Mouse (Mus musculus): ENCODE data around the gene Ugt1a8.

DNA sequence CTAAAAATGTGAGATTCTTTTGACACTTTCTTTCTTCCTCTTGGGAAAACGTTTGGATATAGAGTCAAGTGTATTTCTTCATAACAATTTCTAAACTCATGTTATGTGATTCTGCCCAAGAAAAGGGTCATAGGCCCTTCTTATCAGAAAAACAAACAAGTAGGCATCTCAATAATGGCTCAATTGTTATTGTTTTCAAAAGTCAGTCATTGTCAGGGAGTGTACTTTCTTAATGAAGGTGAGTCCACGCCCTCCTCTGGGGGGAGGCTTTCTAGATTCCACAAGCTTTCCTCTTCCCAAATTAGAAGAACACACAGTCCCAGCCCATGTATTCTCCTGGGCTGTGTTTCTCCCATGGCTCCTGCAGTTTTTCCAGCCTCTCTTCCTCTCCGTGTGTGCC lies at the start of gene Ugt1a8:
- TF ChIP-seq POLR2A (IDR thresholded peaks at IDR 0.05; ENCODE audit: borderline replicate concordance, low read depth, low read length) (no peak), CTCF (IDR thresholded peaks at IDR 0.05; ENCODE audit: low read depth, low read length) (no peak)

Data from bone marrow macrophage, adult 2 months (primary cell).